Mouse (Mus musculus) kidney, postnatal 0 days (tissue): ENCODE data around the gene Prr13. TPM values are rescaled to one million over a fixed set of nuclear protein-coding genes. Genes with fewer than 3 reads are reported as not detected.

Source experiments
- ATAC-seq: fragments of 200-750 bp; cut with Nextera tagmentation; replicated peaks from 2 replicates; pipeline ENCODE4 v1.8.0; 2017; ENCODE audit warnings: low read depth, moderate number of reproducible peaks, moderate TSS enrichment, moderate library complexity; ENCODE audit not compliant: low FRiP score
- DNase-seq: peaks from one replicate; pipeline ENCODE4 v3.0.0-alpha.2; 2016; ENCODE audit warnings: low spot score
- H3K27ac ChIP-seq: fragments of 300-500 bp; sonication (generic); 2 replicates; pipeline ENCODE4 v1.5.1; 2014; ENCODE audit warnings: mild to moderate bottlenecking
- H3K27me3 ChIP-seq: fragments of 300-500 bp; sonication (generic); 2 replicates; pipeline ENCODE4 v1.6.1; 2014; ENCODE audit warnings: low read length, mixed read lengths; ENCODE audit not compliant: insufficient read depth
- H3K36me3 ChIP-seq: fragments of 300-500 bp; sonication (generic); 2 replicates; pipeline ENCODE4 v1.6.1; 2014; ENCODE audit warnings: low read length, mixed read lengths; ENCODE audit not compliant: insufficient read depth
- H3K4me1 ChIP-seq: fragments of 300-500 bp; sonication (generic); replicated peaks from 2 replicates; pipeline ENCODE4 v1.6.1; 2014; ENCODE audit warnings: antibody characterized with exemption, low read length, mixed read lengths; ENCODE audit not compliant: insufficient read depth
- H3K4me2 ChIP-seq: fragments of 300-500 bp; sonication (generic); 2 replicates; pipeline ENCODE4 v1.6.1; 2014; ENCODE audit warnings: mild to moderate bottlenecking, low read length, moderate library complexity, mixed read lengths
- H3K4me3 ChIP-seq: fragments of 300-500 bp; sonication (generic); replicated peaks from 2 replicates; pipeline ENCODE4 v1.5.1; 2014; ENCODE audit warnings: low read depth, low read length
- H3K9ac ChIP-seq: fragments of 300-500 bp; sonication (generic); 2 replicates; pipeline ENCODE4 v1.6.1; 2014; ENCODE audit warnings: low read depth, low read length
- H3K9me3 ChIP-seq: fragments of 300-500 bp; sonication (generic); replicated peaks from 2 replicates; pipeline ENCODE4 v1.6.1; 2016; ENCODE audit warnings: low read length, inconsistent platforms, mixed read lengths
- CTCF ChIP-seq: IDR thresholded peaks from 2 replicates; pipeline ENCODE4 v1.5.1; 2016; ENCODE audit warnings: antibody characterized with exemption, low read depth, mild to moderate bottlenecking, moderate library complexity
- WGBS: fragments of 180-500 bp; shearing (Covaris S2); extraction: QIAGEN DNeasy Blood & Tissue Kit; methylation state at CpG from one replicate; pipeline ENCODE4 v1.1.7; 2014; 5-methylcytosine and 5-hydroxymethylcytosine counted together
- polyA plus RNA-seq: library from polyadenylated mRNA; unstranded; fragments of >200 nt; fragmentation: Nextera tagmentation; extraction: Ambion mirVana; gene quantifications from 2 replicates; pipeline ENCODE4 v1.2.1, GENCODE M21; 2015

Prr13 gene
- polyA plus RNA-seq, 1 experiment from 2014 or later: 109 TPM

- Histone ChIP-seq H3K36me3 (peaks cover 34% of the 10 kb centered on the region), H3K9me3 (no peaks in the 10 kb centered on the region), H3K27ac (no peak overlapping the region), H3K27me3 (no peaks in the 10 kb centered on the region), H3K4me2 (no peak overlapping the region), H3K4me3 (no peak overlapping the region), H3K4me1 (0 out of 2 replicates have a peak, but pooled peaks cover 3% of the 10 kb centered on the region), H3K9ac (no peak overlapping the region)
- WGBS: 57% methylated on average over 12 of the region's 12 CpGs
- no peak for ATAC-seq
- no peak for TF ChIP-seq CTCF
- DNase-seq: no peak
Observed at GRCm38 (mm10) chr15:102505073-102505769, 46.4 kb downstream of the Prr13 start.

GRCm38 (mm10) chr15:102505770-102506463 lies 47.1 kb downstream of the Prr13 start:
- Histone ChIP-seq H3K4me3 (no peak overlapping the region), H3K27ac (no peak overlapping the region), H3K9ac (no peak overlapping the region), H3K27me3 (no peaks in the 10 kb centered on the region), H3K9me3 (no peaks in the 10 kb centered on the region), H3K36me3 (peaks cover 27% of the 10 kb centered on the region), H3K4me2 (no peak overlapping the region), H3K4me1 (0 out of 2 replicates have a peak, but pooled peaks cover 6% of the 10 kb centered on the region)
- 73% methylated on average over 9 of the region's 9 CpGs for whole genome bisulfite sequencing
- DNase-seq (no peak), ATAC-seq (no peak)
- TF ChIP-seq CTCF: no peak

GRCm38 (mm10) chr15:102506464-102506830 lies 47.6 kb downstream of the Prr13 start:
- TF ChIP-seq CTCF: no peak
- DNase-seq: peak; percentile 27
- WGBS: 10% methylated on average over 2 of the region's 2 CpGs
- H3K9ac ChIP-seq: no peak overlapping the region
- ATAC-seq: no peak
- no peak overlapping the region for H3K27ac ChIP-seq
- H3K36me3 ChIP-seq: peaks cover 22% of the 10 kb centered on the region
- peaks cover 11% of the 10 kb centered on the region; the same call in 1 of the 2 replicates for H3K4me1 ChIP-seq
- H3K4me2 ChIP-seq: no peak overlapping the region
- no peaks in the 10 kb centered on the region for H3K27me3 ChIP-seq
- no peak overlapping the region for H3K4me3 ChIP-seq
- no peaks in the 10 kb centered on the region for H3K9me3 ChIP-seq

GRCm38 (mm10) chr15:102506864-102507263 lies 48.0 kb downstream of the Prr13 start:
- peaks cover 19% of the 10 kb centered on the region for H3K36me3 ChIP-seq
- no peaks in the 10 kb centered on the region for H3K9me3 ChIP-seq
- peaks cover 13% of the 10 kb centered on the region for H3K4me1 ChIP-seq
- H3K4me2 ChIP-seq: no peak overlapping the region
- DNase-seq: no peak
- ATAC-seq: no peak
- 93% methylated on average over 1 of the region's 1 CpGs for WGBS
- no peak for TF ChIP-seq CTCF
- H3K27ac ChIP-seq: no peak overlapping the region
- H3K27me3 ChIP-seq: no peaks in the 10 kb centered on the region
- no peak overlapping the region for H3K9ac ChIP-seq
- no peak overlapping the region for H3K4me3 ChIP-seq

GRCm38 (mm10) chr15:102507561-102507960 lies 48.7 kb downstream of the Prr13 start:
- H3K4me2 ChIP-seq: no peak overlapping the region
- no peak for ATAC-seq
- no peak overlapping the region for H3K27ac ChIP-seq
- DNase-seq: no peak
- H3K27me3 ChIP-seq: no peaks in the 10 kb centered on the region
- no peak overlapping the region for H3K4me3 ChIP-seq
- H3K36me3 ChIP-seq: peaks cover 15% of the 10 kb centered on the region
- no peaks in the 10 kb centered on the region for H3K9me3 ChIP-seq
- TF ChIP-seq CTCF: no peak
- peaks cover 18% of the 10 kb centered on the region for H3K4me1 ChIP-seq
- no peak overlapping the region for H3K9ac ChIP-seq

GRCm38 (mm10) chr15:102508336-102508735 lies 49.5 kb downstream of the Prr13 start:
- no peaks in the 10 kb centered on the region for H3K27me3 ChIP-seq
- no peak overlapping the region for H3K9ac ChIP-seq
- H3K4me2 ChIP-seq: no peak overlapping the region
- 86% methylated on average over 3 of the region's 3 CpGs for WGBS
- no peak overlapping the region for H3K27ac ChIP-seq
- TF ChIP-seq CTCF: no peak
- no peak for DNase-seq
- peaks cover 23% of the 10 kb centered on the region for H3K4me1 ChIP-seq
- ATAC-seq: no peak
- no peak overlapping the region for H3K4me3 ChIP-seq
- no peaks in the 10 kb centered on the region for H3K9me3 ChIP-seq
- H3K36me3 ChIP-seq: peaks cover 12% of the 10 kb centered on the region
